In the genomic region with DNA sequence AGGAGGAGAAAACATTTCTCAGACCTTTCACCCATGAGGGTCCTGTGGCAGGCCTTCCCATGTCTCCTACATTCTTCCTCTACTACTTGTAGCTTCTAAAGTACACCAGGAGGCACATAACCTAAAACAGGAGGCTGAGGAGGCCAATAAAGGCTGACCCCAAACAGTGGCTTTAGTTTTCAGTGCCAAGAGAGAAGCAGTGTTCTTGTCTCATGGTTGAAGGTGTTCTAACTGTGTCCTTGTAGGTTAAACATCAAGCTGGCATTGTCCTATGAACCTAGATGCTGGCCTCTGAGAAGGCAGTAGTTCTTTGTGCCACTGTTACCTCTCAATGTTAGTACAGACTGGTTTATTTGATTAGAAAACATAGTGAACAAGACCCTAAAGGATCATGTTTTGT, we compare ENCODE assay signal across 24 mouse cellular contexts.
DNase-seq lines count a peak whose midpoint lies in the region; ATAC-seq lines count a peak whose summit lies in the region.
"Had no signal": no experiment of that assay in that cellular context is flagged by ENCODE, and none has a peak within 500 bp of the region (broad histone marks: within the 10 kb centered on the region; RNA-seq: fewer than 3 reads in every experiment).

No protein-coding gene starts in this region.

- no peak overlapping the region for H3K27ac ChIP-seq in kidney, embryonic 14.5 days (ENCODE audit: low read depth, low read length)
- H3K27ac ChIP-seq in midbrain, embryonic 11.5 days (ENCODE audit: low read depth, low read length): no peak overlapping the region
- H3K27ac ChIP-seq in midbrain, embryonic 10.5 days (replicated peaks): no peak overlapping the region
- H3K27ac ChIP-seq: embryonic facial prominence, embryonic 10.5 days; embryonic facial prominence, embryonic 12.5 days; forebrain, embryonic 13.5 days; forebrain, embryonic 15.5 days had no signal

- no peaks in the 10 kb centered on the region for H3K9me3 ChIP-seq in kidney, embryonic 14.5 days (ENCODE audit: control insufficient read depth, low read length)
- H3K9me3 ChIP-seq in midbrain, embryonic 11.5 days (ENCODE audit: control insufficient read depth, low read length): no peaks in the 10 kb centered on the region
- no peaks in the 10 kb centered on the region for H3K9me3 ChIP-seq in midbrain, embryonic 10.5 days (replicated peaks)
- H3K9me3 ChIP-seq: embryonic facial prominence, embryonic 10.5 days; embryonic facial prominence, embryonic 12.5 days; forebrain, embryonic 13.5 days; forebrain, embryonic 15.5 days; G1E had no signal

- no peaks in the 10 kb centered on the region for H3K4me1 ChIP-seq in kidney, embryonic 14.5 days (ENCODE audit: control insufficient read depth, insufficient read depth, low read length)
- H3K4me1 ChIP-seq in midbrain, embryonic 11.5 days (ENCODE audit: control insufficient read depth, insufficient read depth, low read length): no peaks in the 10 kb centered on the region
- H3K4me1 ChIP-seq in midbrain, embryonic 10.5 days: no peaks in the 10 kb centered on the region
- H3K4me1 ChIP-seq: embryonic facial prominence, embryonic 10.5 days; embryonic facial prominence, embryonic 12.5 days; forebrain, embryonic 13.5 days; forebrain, embryonic 15.5 days had no signal

- H3K27me3 ChIP-seq in kidney, embryonic 14.5 days (ENCODE audit: control insufficient read depth, insufficient read depth, low read length): no peaks in the 10 kb centered on the region
- H3K27me3 ChIP-seq in midbrain, embryonic 11.5 days (ENCODE audit: control insufficient read depth, insufficient read depth, low read length): no peaks in the 10 kb centered on the region
- no peaks in the 10 kb centered on the region for H3K27me3 ChIP-seq in midbrain, embryonic 10.5 days (ENCODE audit: low read depth, poor library complexity, severe bottlenecking)
- H3K27me3 ChIP-seq: CH12.LX; embryonic facial prominence, embryonic 12.5 days; forebrain, embryonic 13.5 days; forebrain, embryonic 15.5 days; Patski had no signal

- no peak overlapping the region for H3K4me2 ChIP-seq in kidney, embryonic 14.5 days (replicated peaks; ENCODE audit: low read depth, low read length)
- H3K4me2 ChIP-seq in midbrain, embryonic 11.5 days: no peak overlapping the region
- H3K4me2 ChIP-seq: embryonic facial prominence, embryonic 12.5 days; forebrain, embryonic 13.5 days; forebrain, embryonic 15.5 days had no signal

- H3K9ac ChIP-seq in kidney, embryonic 14.5 days (ENCODE audit: low read depth, low read length): no peak overlapping the region
- no peak overlapping the region for H3K9ac ChIP-seq in midbrain, embryonic 11.5 days (ENCODE audit: low read length)
- H3K9ac ChIP-seq: embryonic facial prominence, embryonic 12.5 days; forebrain, embryonic 13.5 days; forebrain, embryonic 15.5 days had no signal

- no peaks in the 10 kb centered on the region for H3K36me3 ChIP-seq in kidney, embryonic 14.5 days (ENCODE audit: control insufficient read depth, insufficient read depth, low read length)
- no peaks in the 10 kb centered on the region for H3K36me3 ChIP-seq in midbrain, embryonic 11.5 days (ENCODE audit: control insufficient read depth, insufficient read depth, low read length)
- no peaks in the 10 kb centered on the region for H3K36me3 ChIP-seq in midbrain, embryonic 10.5 days
- H3K36me3 ChIP-seq: embryonic facial prominence, embryonic 10.5 days; embryonic facial prominence, embryonic 12.5 days; forebrain, embryonic 15.5 days; G1E had no signal

- DNase-seq in kidney, adult 11 months: peak; percentile 22
- peak; percentile 60 for DNase-seq in kidney, adult 9 months
- DNase-seq in kidney, postnatal 14 days: no peak
- DNase-seq in midbrain, embryonic 11.5 days (ENCODE audit: low spot score, missing footprints): peak; percentile 49
- no peak for DNase-seq in midbrain, embryonic 10.5 days (ENCODE audit: low spot score)
- DNase-seq: adrenal gland, adult 8-10 months; adrenal gland, postnatal 14 days; adrenal gland, postnatal 36 days; B cell, adult 2 months; cerebellum, adult 11-12 months; cerebellum, adult 2 months; cerebellum, adult 9-10 months; cerebellum, postnatal 10 days; cerebellum, postnatal 25 days had no signal

- no peak overlapping the region for H3K4me3 ChIP-seq in kidney, embryonic 14.5 days (ENCODE audit: low read length)
- no peak overlapping the region for H3K4me3 ChIP-seq in midbrain, embryonic 11.5 days (ENCODE audit: low read depth, low read length)
- no peak overlapping the region for H3K4me3 ChIP-seq in midbrain, embryonic 10.5 days
- H3K4me3 ChIP-seq: embryonic facial prominence, embryonic 10.5 days; embryonic facial prominence, embryonic 12.5 days; forebrain, embryonic 13.5 days; forebrain, embryonic 15.5 days had no signal

- ATAC-seq in kidney, embryonic 14.5 days (ENCODE audit: low FRiP score, low TSS enrichment): no peak
- ATAC-seq in midbrain, embryonic 11.5 days (ENCODE audit: low FRiP score): no peak
- ATAC-seq: activated CD4-positive, CD25-positive, alpha-beta regulatory T cell, adult 4 months; CD4-positive, CD25-positive, alpha-beta regulatory T cell, adult 4 months; forebrain, embryonic 13.5 days; forebrain, embryonic 15.5 days; Patski had no signal

Comparison
In these comparisons a context has a peak if more than half of its experiments do, and no peak if none do; other contexts are left out.
1. DNase-seq: peak in kidney, adult 11 months (single experiment), kidney, adult 9 months (single experiment) and midbrain, embryonic 11.5 days (single experiment); none in kidney, postnatal 14 days (single experiment) and midbrain, embryonic 10.5 days (single experiment).